Mouse (Mus musculus) bone marrow macrophage, adult 2 months (primary cell): ENCODE data around the gene Lrig2. TPM values are rescaled to one million over a fixed set of nuclear protein-coding genes. Genes with fewer than 3 reads are reported as not detected.

Experiments used
- H3K27ac ChIP-seq: 2 replicates; pipeline ENCODE4 v1.5.1; 2012; ENCODE audit warnings: low read depth, low read length; ENCODE audit not compliant: insufficient read depth
- H3K4me1 ChIP-seq: 2 replicates; pipeline ENCODE4 v1.6.1; 2012; ENCODE audit warnings: low read length; ENCODE audit not compliant: control insufficient read depth, insufficient read depth
- H3K4me3 ChIP-seq: 2 replicates; pipeline ENCODE4 v1.5.1; 2012; ENCODE audit warnings: mild to moderate bottlenecking, low read length, moderate library complexity; ENCODE audit not compliant: insufficient read depth
- CTCF ChIP-seq: IDR thresholded peaks from 2 replicates; pipeline ENCODE4 v1.5.1; 2012; ENCODE audit warnings: low read depth, mild to moderate bottlenecking, low read length, moderate library complexity
- POLR2A ChIP-seq: IDR thresholded peaks from 2 replicates; pipeline ENCODE4 v1.6.1; 2012; ENCODE audit warnings: mild to moderate bottlenecking, low read depth, low read length, borderline replicate concordance
- polyA plus RNA-seq: library from polyadenylated mRNA; stranded (reverse); fragments of >200 nt; gene quantifications from 2 replicates; pipeline ENCODE4 v1.2.4, GENCODE M21; 2012; ENCODE audit not compliant: missing spikeins, insufficient read depth, insufficient read length

The Lrig2 gene
- polyA plus RNA-seq, 1 experiment = 9.2 TPM

DNA sequence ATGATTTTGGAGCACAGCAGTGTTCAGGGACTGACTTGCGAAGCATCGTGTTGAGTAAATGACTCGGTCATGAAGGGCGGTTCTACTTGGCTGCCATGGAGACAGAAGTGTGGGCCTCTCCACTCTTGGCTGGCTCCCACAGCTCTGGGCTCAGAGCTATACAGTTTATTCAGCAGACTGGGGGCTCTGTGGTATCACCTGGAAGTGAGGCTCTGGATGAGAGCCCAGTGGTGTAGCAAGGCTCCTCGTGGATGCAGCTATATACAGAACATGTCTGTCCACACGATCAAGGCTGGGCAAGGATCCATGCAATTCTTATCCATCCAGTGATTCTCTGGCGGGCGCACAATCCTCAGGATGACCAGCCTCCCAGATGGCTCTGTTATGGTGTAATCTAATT lies 126.1 kb downstream of the Lrig2 start:
- no peak overlapping the region for H3K4me3 ChIP-seq
- H3K27ac ChIP-seq = no peak overlapping the region
- no peak for TF ChIP-seq POLR2A
- no peak for TF ChIP-seq CTCF
- no peaks in the 10 kb centered on the region for H3K4me1 ChIP-seq

DNA sequence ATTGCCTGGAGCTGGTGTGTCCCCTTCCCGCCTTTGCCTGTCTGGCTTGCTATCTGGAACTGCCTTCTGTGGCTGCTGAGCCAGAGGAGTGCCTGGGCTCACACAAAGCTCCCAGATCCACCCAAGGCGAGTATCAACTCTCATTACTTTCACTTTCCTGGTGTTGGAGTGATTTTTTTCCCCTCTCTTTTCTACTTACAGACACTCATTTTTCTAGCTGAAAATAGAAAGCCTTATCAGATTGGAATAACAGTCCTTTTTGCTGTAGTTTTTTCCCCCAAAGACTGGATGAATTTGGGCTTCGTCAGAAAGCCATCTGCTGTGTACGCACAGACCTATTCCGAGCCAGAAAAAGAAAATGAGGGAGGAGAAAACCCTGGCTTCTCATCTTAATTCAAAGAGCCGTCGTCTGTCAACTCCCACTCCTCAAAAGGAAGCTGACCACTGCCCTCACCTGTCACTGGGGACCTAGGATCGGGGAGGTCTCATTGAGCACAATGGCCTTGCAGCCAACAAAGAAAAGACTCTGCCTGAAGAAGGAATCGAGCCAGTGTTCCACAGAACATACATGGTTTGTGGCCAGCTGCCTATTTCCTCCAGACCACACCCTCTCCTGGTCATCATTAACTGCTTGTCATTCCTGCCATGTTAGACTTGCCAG lies 127.9 kb downstream of the Lrig2 start:
- H3K27ac ChIP-seq = no peak overlapping the region
- no peaks in the 10 kb centered on the region for H3K4me1 ChIP-seq
- no peak for TF ChIP-seq CTCF
- no peak for TF ChIP-seq POLR2A
- H3K4me3 ChIP-seq = no peak overlapping the region

DNA sequence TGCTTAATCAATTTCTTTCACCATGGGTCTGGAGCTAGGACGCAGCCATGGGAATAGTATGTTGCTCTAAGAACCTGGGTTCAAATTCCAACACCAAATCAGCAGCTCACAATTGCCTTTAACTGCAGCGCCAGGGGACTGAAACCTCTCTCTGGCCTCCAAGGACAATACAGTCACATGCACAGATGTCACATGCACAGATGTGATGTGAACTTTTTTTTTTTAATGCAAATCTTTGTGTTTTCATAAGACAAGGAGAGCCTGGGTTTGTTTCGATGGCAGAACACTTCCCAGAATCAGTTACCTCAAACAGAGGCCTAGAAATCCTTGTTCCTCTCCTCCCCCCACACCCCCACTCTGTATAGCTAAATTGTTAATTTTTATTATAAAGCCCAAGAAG lies 133.5 kb downstream of the Lrig2 start:
- TF ChIP-seq CTCF (no peak), POLR2A (no peak)
- Histone ChIP-seq H3K4me3 (no peak overlapping the region), H3K4me1 (peaks cover 2% of the 10 kb centered on the region; the same call in 1 of the 2 replicates), H3K27ac (no peak overlapping the region)

DNA sequence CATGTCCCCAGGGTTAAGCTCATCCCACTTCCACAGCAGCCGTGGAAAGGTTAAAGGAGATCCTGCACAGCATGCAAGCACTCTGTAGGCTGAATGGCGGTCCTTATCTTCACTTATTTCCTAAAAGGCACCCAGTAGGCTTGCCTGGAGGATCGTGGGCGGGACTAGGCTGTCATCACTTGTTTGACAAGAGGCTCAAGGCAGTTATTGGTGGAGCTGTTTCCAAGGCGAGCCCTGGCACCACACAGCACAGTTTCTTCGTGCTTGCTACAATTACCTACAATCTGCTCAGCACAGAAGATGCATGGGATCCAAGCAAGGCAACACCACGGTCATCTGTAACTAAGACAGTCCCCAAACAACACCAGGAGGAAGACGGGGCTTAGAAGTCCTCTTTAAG lies 137.8 kb downstream of the Lrig2 start:
- Histone ChIP-seq H3K27ac (no peak overlapping the region), H3K4me3 (no peak overlapping the region), H3K4me1 (peaks cover 2% of the 10 kb centered on the region; the same call in 1 of the 2 replicates)
- TF ChIP-seq POLR2A (no peak), CTCF (no peak)

DNA sequence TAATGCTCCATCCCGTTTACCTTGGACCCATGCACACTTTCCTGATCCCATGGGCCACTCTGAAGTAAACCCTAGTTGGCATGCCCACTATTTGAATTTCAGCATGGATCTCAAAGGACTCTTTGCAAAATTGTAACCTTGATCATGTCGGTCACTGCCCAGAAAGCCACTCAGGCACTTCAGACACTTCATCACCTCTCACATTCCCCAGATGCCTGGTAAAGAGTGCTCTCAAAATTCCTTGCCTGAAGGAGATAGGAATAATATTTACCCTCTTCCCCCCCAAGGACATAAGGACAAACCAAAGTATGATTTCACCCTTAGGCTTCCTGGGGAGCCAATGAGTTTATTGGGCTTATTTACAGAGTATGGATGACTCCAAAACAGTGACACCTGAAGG lies 139.3 kb downstream of the Lrig2 start:
- no peaks in the 10 kb centered on the region for H3K4me1 ChIP-seq
- TF ChIP-seq POLR2A (no peak), CTCF (no peak)
- H3K4me3 ChIP-seq = no peak overlapping the region
- H3K27ac ChIP-seq = no peak overlapping the region

DNA sequence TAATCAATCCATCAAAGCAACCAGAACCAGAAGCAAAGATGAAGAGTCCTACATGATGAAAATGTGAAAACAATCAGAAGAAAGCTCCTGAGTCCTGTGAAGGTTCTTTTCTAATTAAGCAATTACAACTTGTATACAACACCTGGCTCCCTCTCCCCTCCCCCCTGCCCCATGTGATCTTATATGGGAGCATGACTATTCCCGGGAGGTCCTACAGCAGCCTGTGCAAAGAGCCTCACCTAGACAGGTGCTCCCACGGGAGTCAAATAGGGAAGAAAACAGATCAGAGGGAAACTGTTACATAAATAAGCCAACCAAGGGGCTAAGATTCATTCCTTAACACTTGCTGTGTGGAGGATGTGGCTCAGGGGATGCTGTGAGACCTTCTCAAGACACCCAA lies 143.8 kb downstream of the Lrig2 start:
- Histone ChIP-seq H3K4me3 (no peak overlapping the region), H3K27ac (no peak overlapping the region), H3K4me1 (no peaks in the 10 kb centered on the region)
- TF ChIP-seq CTCF = no peak
- TF ChIP-seq POLR2A = no peak

DNA sequence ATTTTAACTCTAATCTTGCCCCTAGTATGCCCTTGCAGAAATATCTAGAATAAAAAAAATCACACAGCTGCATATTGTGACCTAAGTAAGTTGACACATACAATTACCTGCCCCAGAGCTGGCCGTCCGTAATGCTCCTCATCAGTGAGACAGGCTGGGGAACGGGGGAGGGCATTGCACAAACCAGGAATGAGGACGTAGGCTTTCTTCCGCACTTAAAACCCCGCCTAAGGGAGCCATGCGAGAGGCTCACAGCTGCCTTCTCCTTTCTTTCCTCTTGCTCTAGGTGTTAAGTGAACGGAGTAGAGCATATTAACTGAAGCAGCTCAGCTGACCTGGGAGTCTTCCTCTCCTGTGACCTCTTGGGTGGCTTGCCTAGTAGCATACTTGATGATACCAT lies 149.9 kb downstream of the Lrig2 start:
- H3K4me3 ChIP-seq = no peak overlapping the region
- H3K27ac ChIP-seq = no peak overlapping the region
- H3K4me1 ChIP-seq = no peaks in the 10 kb centered on the region
- TF ChIP-seq POLR2A (no peak), CTCF (no peak)

DNA sequence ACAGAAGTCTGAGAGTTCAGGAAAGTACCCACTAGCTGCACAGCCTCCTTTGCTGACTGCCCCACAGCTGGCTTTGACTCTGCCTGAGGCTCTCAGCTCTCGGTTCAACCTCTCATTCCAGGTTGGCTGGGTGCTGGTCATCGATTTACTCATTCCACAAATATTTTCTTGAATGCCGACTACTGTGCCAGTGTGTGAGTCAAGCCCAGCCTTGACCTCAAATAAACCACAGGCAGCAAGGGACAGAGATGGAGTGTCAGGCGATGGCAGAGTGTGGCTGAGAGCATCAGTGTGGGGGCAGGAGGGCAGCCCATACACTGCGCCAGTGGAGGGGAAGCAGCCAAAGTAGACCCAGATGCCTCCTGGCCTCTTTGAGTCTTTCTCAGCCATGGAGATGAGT lies 151.4 kb downstream of the Lrig2 start:
- Histone ChIP-seq H3K4me1 (no peaks in the 10 kb centered on the region), H3K27ac (no peak overlapping the region), H3K4me3 (no peak overlapping the region)
- no peak for TF ChIP-seq POLR2A
- no peak for TF ChIP-seq CTCF

DNA sequence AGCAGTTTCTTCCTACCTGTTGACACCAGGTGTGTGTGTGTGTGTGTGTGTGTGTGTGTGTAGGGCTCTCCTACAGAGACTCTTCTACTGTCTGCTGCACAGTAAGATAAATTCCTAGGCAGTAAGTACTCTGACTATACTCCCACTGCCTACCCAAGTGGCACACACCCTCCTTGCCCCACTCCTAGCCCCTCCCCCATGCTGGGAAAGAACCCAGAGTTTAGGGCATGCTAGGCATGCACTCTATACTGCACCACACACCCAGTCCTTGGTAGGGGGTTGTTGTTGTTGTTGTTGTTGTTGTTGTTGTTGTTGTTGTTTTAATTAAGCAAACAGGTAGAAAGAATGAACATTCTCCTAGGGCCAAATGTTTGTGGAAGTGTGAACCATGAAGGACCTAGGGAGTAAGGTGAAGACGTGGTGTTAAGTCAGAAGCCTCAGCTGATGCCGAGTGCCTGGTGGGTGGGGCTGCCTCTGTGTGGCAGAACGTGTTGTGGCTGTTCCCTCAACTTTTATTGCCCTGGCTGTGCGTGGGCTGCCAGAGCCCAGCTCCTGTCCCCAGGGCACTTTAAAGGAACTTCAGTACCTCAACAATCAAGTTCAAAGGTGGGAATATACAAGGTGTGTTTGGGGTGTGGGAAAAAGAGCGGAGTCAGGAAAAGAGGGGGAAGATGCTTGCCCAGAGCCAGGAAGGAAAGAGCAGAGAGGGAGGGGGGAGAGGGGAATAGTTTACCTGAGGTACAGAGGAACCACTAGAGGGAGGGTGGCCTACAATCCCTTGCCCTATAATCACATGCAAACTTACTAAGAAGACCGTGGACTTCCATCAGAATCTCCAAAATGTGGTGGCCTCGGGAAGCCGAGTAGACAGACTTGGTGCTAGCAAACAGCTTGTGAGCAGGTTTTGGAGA lies 152.2 kb downstream of the Lrig2 start:
- H3K27ac ChIP-seq = no peak overlapping the region
- TF ChIP-seq POLR2A (no peak), CTCF (no peak)
- H3K4me1 ChIP-seq = no peaks in the 10 kb centered on the region
- H3K4me3 ChIP-seq = no peak overlapping the region

DNA sequence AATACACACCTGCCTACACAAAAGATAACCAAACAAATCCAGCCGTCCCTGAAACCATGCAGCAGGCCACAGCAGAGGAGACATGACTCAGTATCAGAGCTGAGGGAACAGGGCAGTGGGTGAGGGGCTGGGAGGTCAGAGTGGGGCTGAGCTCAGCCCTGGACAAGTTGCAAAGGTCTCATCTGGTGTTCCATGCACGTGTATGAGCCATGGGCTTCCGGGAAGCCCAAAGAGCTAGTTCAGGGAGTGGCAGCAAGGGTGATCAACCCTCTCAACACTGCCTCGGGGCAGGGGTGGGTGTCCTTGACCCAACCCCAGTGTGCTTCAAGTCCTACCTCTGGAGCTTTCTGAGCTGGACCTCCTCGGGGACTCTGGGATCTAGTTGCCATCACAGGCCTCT lies 153.0 kb downstream of the Lrig2 start:
- Histone ChIP-seq H3K4me1 (no peaks in the 10 kb centered on the region), H3K27ac (no peak overlapping the region), H3K4me3 (no peak overlapping the region)
- TF ChIP-seq POLR2A (no peak), CTCF (no peak)
